Mouse (Mus musculus): Measurements from ENCODE around the gene Daxx. TPM values are rescaled to one million over a fixed set of nuclear protein-coding genes. Genes with fewer than 3 reads are reported as not detected.

Daxx gene
- polyA plus RNA-seq, 1 experiment from 2014 or later = 33.4 TPM

DNA sequence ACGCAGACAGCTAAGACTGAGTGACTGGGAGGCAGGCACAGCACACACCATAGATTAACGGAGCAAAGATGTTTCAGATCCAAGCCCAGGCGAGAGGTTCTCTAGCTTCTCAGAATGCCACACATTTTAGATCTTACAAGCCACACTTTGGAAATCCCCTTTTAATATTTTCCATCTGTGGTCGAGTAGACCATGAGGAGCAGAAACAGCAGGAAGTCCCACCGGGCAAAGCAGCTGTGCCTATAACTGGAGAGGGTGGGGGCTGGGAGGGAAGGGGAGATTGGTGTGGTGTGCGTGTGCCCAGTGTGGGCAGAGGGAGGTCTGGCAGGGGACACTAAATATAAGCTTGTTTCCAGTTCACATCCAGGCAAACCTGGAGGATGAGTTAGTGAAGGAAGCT is 48.3 kb downstream of the Daxx start:
- peaks cover 16% of the 10 kb centered on the region for H3K4me1 ChIP-seq (replicated peaks; ENCODE audit: insufficient read depth, low read length)
- no peak for TF ChIP-seq CTCF (IDR thresholded peaks at IDR 0.05; ENCODE audit: low read depth)
- no peak overlapping the region for H3K27ac ChIP-seq
- ATAC-seq (replicated peaks; ENCODE audit: low FRiP score, low read depth) (no peak), DNase-seq (ENCODE audit: low spot score) (no peak)
- no peaks in the 10 kb centered on the region for H3K9me3 ChIP-seq (replicated peaks; ENCODE audit: low read length)
- no peak overlapping the region for H3K4me2 ChIP-seq (ENCODE audit: low read length)
- 89% methylated on average over 6 of the region's 6 CpGs for WGBS
- peaks cover 47% of the 10 kb centered on the region for H3K36me3 ChIP-seq (ENCODE audit: insufficient read depth, low read length)
- H3K4me3 ChIP-seq (replicated peaks; ENCODE audit: low read depth, low read length) = no peak overlapping the region
- no peaks in the 10 kb centered on the region for H3K27me3 ChIP-seq (ENCODE audit: insufficient read depth, low read length)
- no peak overlapping the region for H3K9ac ChIP-seq (ENCODE audit: low read depth, low read length)

DNA sequence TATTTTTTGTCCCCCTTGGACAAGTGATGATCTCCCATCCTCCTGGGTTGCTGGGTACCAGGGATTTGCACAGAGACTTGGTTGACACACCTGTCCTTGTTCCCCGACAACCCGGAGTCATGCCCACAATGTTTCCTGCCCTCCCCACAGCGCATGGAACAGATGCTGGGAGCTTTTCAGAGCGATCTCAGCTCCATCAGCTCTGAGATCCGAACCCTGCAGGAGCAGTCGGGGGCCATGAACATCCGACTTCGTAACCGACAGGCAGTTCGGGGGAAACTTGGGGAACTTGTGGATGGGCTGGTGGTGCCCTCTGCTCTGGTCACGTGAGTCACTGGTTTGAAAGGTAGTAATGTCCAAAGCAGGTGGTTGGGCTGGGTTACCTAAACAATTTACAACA is 49.2 kb downstream of the Daxx start:
- H3K4me3 ChIP-seq (replicated peaks; ENCODE audit: low read depth, low read length) = no peak overlapping the region
- no peak for ATAC-seq (replicated peaks; ENCODE audit: low FRiP score, low read depth)
- no peaks in the 10 kb centered on the region for H3K9me3 ChIP-seq (replicated peaks; ENCODE audit: low read length)
- H3K9ac ChIP-seq (ENCODE audit: low read depth, low read length) = no peak overlapping the region
- H3K27ac ChIP-seq = no peak overlapping the region
- no peak overlapping the region for H3K4me2 ChIP-seq (ENCODE audit: low read length)
- 94% methylated on average over 11 of the region's 11 CpGs for WGBS
- H3K36me3 ChIP-seq (ENCODE audit: insufficient read depth, low read length) = peaks cover 48% of the 10 kb centered on the region
- no peak for TF ChIP-seq CTCF (IDR thresholded peaks at IDR 0.05; ENCODE audit: low read depth)
- H3K4me1 ChIP-seq (replicated peaks; ENCODE audit: insufficient read depth, low read length) = peaks cover 11% of the 10 kb centered on the region
- no peak for DNase-seq (ENCODE audit: low spot score)
- H3K27me3 ChIP-seq (ENCODE audit: insufficient read depth, low read length) = no peaks in the 10 kb centered on the region

DNA sequence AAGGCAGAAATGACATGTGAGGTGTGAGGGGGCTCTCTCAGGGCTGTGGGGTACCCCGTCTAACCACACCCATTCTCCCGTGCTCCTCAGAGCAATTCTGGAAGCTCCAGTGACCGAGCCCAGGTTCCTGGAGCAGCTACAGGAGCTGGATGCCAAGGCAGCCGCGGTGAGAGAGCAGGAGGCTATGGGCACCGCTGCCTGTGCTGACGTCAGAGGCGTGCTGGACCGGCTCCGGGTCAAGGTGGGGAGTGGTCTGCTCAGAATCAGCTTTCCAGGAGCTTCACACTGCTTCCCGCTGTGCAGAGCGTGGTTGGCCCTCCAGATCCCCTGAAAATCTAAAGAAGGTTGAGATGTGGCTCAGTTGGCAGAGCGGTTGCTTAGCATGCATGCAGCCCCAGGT is 49.9 kb downstream of the Daxx start:
- 94% methylated on average over 13 of the region's 13 CpGs for WGBS
- TF ChIP-seq CTCF (IDR thresholded peaks at IDR 0.05; ENCODE audit: low read depth) = no peak
- no peaks in the 10 kb centered on the region for H3K9me3 ChIP-seq (replicated peaks; ENCODE audit: low read length)
- DNase-seq (ENCODE audit: low spot score) (no peak), ATAC-seq (replicated peaks; ENCODE audit: low FRiP score, low read depth) (no peak)
- no peaks in the 10 kb centered on the region for H3K27me3 ChIP-seq (ENCODE audit: insufficient read depth, low read length)
- no peak overlapping the region for H3K4me2 ChIP-seq (ENCODE audit: low read length)
- no peak overlapping the region for H3K27ac ChIP-seq
- H3K9ac ChIP-seq (ENCODE audit: low read depth, low read length) = no peak overlapping the region
- no peak overlapping the region for H3K4me3 ChIP-seq (replicated peaks; ENCODE audit: low read depth, low read length)
- H3K4me1 ChIP-seq (replicated peaks; ENCODE audit: insufficient read depth, low read length) = peaks cover 6% of the 10 kb centered on the region
- H3K36me3 ChIP-seq (ENCODE audit: insufficient read depth, low read length) = peaks cover 42% of the 10 kb centered on the region

DNA sequence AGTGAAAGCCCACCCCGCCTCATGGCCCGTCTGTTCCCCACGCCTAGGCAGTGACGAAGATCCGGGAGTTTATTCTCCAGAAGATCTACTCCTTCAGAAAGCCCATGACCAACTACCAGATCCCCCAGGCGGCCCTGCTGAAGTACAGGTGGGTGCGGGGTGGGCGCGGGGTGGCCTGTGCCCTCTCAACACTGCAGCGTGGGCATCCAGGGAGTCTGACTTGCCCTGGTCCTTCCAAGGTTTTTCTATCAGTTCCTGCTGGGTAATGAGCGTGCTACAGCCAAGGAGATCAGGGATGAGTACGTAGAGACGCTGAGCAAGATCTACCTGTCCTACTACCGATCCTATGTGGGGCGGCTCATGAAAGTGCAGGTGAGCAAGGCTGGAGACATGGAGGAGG is 50.7 kb downstream of the Daxx start:
- peaks cover 41% of the 10 kb centered on the region for H3K36me3 ChIP-seq (ENCODE audit: insufficient read depth, low read length)
- H3K4me1 ChIP-seq (replicated peaks; ENCODE audit: insufficient read depth, low read length) = no peaks in the 10 kb centered on the region
- no peak overlapping the region for H3K9ac ChIP-seq (ENCODE audit: low read depth, low read length)
- H3K4me2 ChIP-seq (ENCODE audit: low read length) = no peak overlapping the region
- H3K27ac ChIP-seq = no peak overlapping the region
- no peak overlapping the region for H3K4me3 ChIP-seq (replicated peaks; ENCODE audit: low read depth, low read length)
- TF ChIP-seq CTCF (IDR thresholded peaks at IDR 0.05; ENCODE audit: low read depth) = no peak
- ATAC-seq (replicated peaks; ENCODE audit: low FRiP score, low read depth) (no peak), DNase-seq (ENCODE audit: low spot score) (no peak)
- no peaks in the 10 kb centered on the region for H3K9me3 ChIP-seq (replicated peaks; ENCODE audit: low read length)
- no peaks in the 10 kb centered on the region for H3K27me3 ChIP-seq (ENCODE audit: insufficient read depth, low read length)
- WGBS = 94% methylated on average over 15 of the region's 15 CpGs

DNA sequence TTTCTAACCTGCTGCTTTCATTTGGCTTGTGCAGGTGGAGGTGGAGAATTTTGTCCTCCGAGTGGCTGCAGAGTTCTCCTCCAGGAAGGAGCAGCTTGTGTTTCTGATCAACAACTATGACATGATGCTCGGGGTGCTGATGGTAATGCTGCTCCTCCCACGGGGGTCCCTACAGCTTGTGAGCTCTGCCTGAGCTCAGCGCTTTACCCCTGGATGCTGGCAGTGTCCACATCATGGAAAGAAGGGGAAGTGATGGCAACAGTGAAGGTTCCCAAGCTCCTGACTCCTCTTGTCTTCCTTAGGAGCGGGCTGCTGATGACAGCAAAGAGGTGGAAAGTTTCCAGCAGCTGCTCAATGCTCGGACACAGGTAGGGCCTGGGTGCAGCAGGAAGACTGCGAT is 53.7 kb downstream of the Daxx start:
- Histone ChIP-seq H3K4me3 (replicated peaks; ENCODE audit: low read depth, low read length) (no peak overlapping the region), H3K4me1 (replicated peaks; ENCODE audit: insufficient read depth, low read length) (no peaks in the 10 kb centered on the region), H3K9ac (ENCODE audit: low read depth, low read length) (no peak overlapping the region), H3K4me2 (ENCODE audit: low read length) (no peak overlapping the region), H3K9me3 (replicated peaks; ENCODE audit: low read length) (no peaks in the 10 kb centered on the region), H3K36me3 (ENCODE audit: insufficient read depth, low read length) (peaks cover 50% of the 10 kb centered on the region), H3K27me3 (ENCODE audit: insufficient read depth, low read length) (no peaks in the 10 kb centered on the region), H3K27ac (no peak overlapping the region)
- ATAC-seq (replicated peaks; ENCODE audit: low FRiP score, low read depth) (no peak), DNase-seq (ENCODE audit: low spot score) (no peak)
- TF ChIP-seq CTCF (IDR thresholded peaks at IDR 0.05; ENCODE audit: low read depth) = no peak
- 92% methylated on average over 7 of the region's 7 CpGs for WGBS

Small RNA genes lying within 50 kb of the gene (microRNA-seq; reads per million reads assigned to microRNA genes)
- gene Gm27740 = not detected

Other genes with a start within 250 kb of the Daxx start
- gene Hnrnpm, start 222.6 kb upstream of the Daxx start, polyA plus RNA-seq (2015; fragmentation: Nextera tagmentation; extraction: Ambion mirVana) = 248 and 273 TPM in 2 replicates
- gene March2, start 190.7 kb upstream of the Daxx start, polyA plus RNA-seq (2015; fragmentation: Nextera tagmentation; extraction: Ambion mirVana) = 61.7 and 64.9 TPM in 2 replicates
- 207 and 216 TPM in 2 replicates for gene Rab11b, start 148.9 kb upstream of the Daxx start, polyA plus RNA-seq (2015; fragmentation: Nextera tagmentation; extraction: Ambion mirVana)
- gene Angptl4, start 127.6 kb upstream of the Daxx start, polyA plus RNA-seq (2015; fragmentation: Nextera tagmentation; extraction: Ambion mirVana) = 51.4 and 58.9 TPM in 2 replicates
- gene Kank3, start 98.9 kb upstream of the Daxx start, polyA plus RNA-seq (2015; fragmentation: Nextera tagmentation; extraction: Ambion mirVana) = 57.5 and 70.4 TPM in 2 replicates
- 1,262 and 1,465 TPM in 2 replicates for gene Rps28, start 84.9 kb upstream of the Daxx start, polyA plus RNA-seq (2015; fragmentation: Nextera tagmentation; extraction: Ambion mirVana)
- gene Ndufa7, start 84.8 kb upstream of the Daxx start, polyA plus RNA-seq (2015; fragmentation: Nextera tagmentation; extraction: Ambion mirVana) = 574 and 620 TPM in 2 replicates
- 101 and 109 TPM in 2 replicates for gene Cd320, start 66.3 kb upstream of the Daxx start, polyA plus RNA-seq (2015; fragmentation: Nextera tagmentation; extraction: Ambion mirVana)
- not detected in 2 replicates for gene Gm7029, start 35.6 kb upstream of the Daxx start, polyA plus RNA-seq (2015; fragmentation: Nextera tagmentation; extraction: Ambion mirVana)
- gene Kifc1, start 18.8 kb upstream of the Daxx start, polyA plus RNA-seq (2015; fragmentation: Nextera tagmentation; extraction: Ambion mirVana) = 3.4 TPM in 2 replicates
- 0.29 TPM in 1 of 2 replicates, not detected in the other for gene Platr17, start 4.3 kb upstream of the Daxx start, polyA plus RNA-seq (2015; fragmentation: Nextera tagmentation; extraction: Ambion mirVana)
- 50.6 and 53.2 TPM in 2 replicates for gene Tapbp, start 6.5 kb downstream of the Daxx start, polyA plus RNA-seq (2015; fragmentation: Nextera tagmentation; extraction: Ambion mirVana)
- gene Zbtb22, start 6.5 kb downstream of the Daxx start, polyA plus RNA-seq (2015; fragmentation: Nextera tagmentation; extraction: Ambion mirVana) = 19.8 TPM in 2 replicates
- gene Rgl2, start 20.1 kb downstream of the Daxx start, polyA plus RNA-seq (2015; fragmentation: Nextera tagmentation; extraction: Ambion mirVana) = 22.2 TPM in 2 replicates
- gene Pfdn6, start 30.9 kb downstream of the Daxx start, polyA plus RNA-seq (2015; fragmentation: Nextera tagmentation; extraction: Ambion mirVana) = 147 and 150 TPM in 2 replicates
- 20.1 and 20.3 TPM in 2 replicates for gene Wdr46, start 31.2 kb downstream of the Daxx start, polyA plus RNA-seq (2015; fragmentation: Nextera tagmentation; extraction: Ambion mirVana)
- gene B3galt4, start 42.1 kb downstream of the Daxx start, polyA plus RNA-seq (2015; fragmentation: Nextera tagmentation; extraction: Ambion mirVana) = 6.7 and 8.1 TPM in 2 replicates
- gene Vps52, start 46.4 kb downstream of the Daxx start, polyA plus RNA-seq (2015; fragmentation: Nextera tagmentation; extraction: Ambion mirVana) = 37.7 and 40.7 TPM in 2 replicates
- gene Rps18, start 46.6 kb downstream of the Daxx start, polyA plus RNA-seq (2015; fragmentation: Nextera tagmentation; extraction: Ambion mirVana) = 2,059 and 2,304 TPM in 2 replicates
- gene H2-K1, start 90.9 kb downstream of the Daxx start, polyA plus RNA-seq (2015; fragmentation: Nextera tagmentation; extraction: Ambion mirVana) = 76.0 and 82.2 TPM in 2 replicates
- gene Ring1, start 115.3 kb downstream of the Daxx start, polyA plus RNA-seq (2015; fragmentation: Nextera tagmentation; extraction: Ambion mirVana) = 17.9 and 23.3 TPM in 2 replicates
- 64.9 and 65.7 TPM in 2 replicates for gene H2-Ke6, start 118.6 kb downstream of the Daxx start, polyA plus RNA-seq (2015; fragmentation: Nextera tagmentation; extraction: Ambion mirVana)
- 149 and 165 TPM in 2 replicates for gene Slc39a7, start 122.3 kb downstream of the Daxx start, polyA plus RNA-seq (2015; fragmentation: Nextera tagmentation; extraction: Ambion mirVana)
- 42.3 and 46.1 TPM in 2 replicates for gene Rxrb, start 122.4 kb downstream of the Daxx start, polyA plus RNA-seq (2015; fragmentation: Nextera tagmentation; extraction: Ambion mirVana)
- gene Col11a2, start 130.0 kb downstream of the Daxx start, polyA plus RNA-seq (2015; fragmentation: Nextera tagmentation; extraction: Ambion mirVana) = 1.4 and 1.6 TPM in 2 replicates
- gene H2-Oa, start 182.9 kb downstream of the Daxx start, polyA plus RNA-seq (2015; fragmentation: Nextera tagmentation; extraction: Ambion mirVana) = 0.83 and 0.95 TPM in 2 replicates
- 18.6 and 20.6 TPM in 2 replicates for gene H2-DMa, start 210.1 kb downstream of the Daxx start, polyA plus RNA-seq (2015; fragmentation: Nextera tagmentation; extraction: Ambion mirVana)
- 90.2 and 100 TPM in 2 replicates for gene Brd2, start 213.2 kb downstream of the Daxx start, polyA plus RNA-seq (2015; fragmentation: Nextera tagmentation; extraction: Ambion mirVana)
- gene H2-DMb2, start 233.9 kb downstream of the Daxx start, polyA plus RNA-seq (2015; fragmentation: Nextera tagmentation; extraction: Ambion mirVana) = 15.3 and 19.4 TPM in 2 replicates
- gene H2-DMb1, start 243.7 kb downstream of the Daxx start, polyA plus RNA-seq (2015; fragmentation: Nextera tagmentation; extraction: Ambion mirVana) = 12.9 and 13.5 TPM in 2 replicates

All from kidney, postnatal 0 days (tissue).